Mouse (Mus musculus) cerebellum, postnatal 10 days (tissue): Measurements from ENCODE around the gene Gm9964.

Experiments used
- DNase-seq, 2 experiments: peaks; one replicate each; pipeline ENCODE4 v3.0.0; 2021; ENCODE audit warnings: mixed read lengths in 2 of 2

Gene Gm9964

DNA sequence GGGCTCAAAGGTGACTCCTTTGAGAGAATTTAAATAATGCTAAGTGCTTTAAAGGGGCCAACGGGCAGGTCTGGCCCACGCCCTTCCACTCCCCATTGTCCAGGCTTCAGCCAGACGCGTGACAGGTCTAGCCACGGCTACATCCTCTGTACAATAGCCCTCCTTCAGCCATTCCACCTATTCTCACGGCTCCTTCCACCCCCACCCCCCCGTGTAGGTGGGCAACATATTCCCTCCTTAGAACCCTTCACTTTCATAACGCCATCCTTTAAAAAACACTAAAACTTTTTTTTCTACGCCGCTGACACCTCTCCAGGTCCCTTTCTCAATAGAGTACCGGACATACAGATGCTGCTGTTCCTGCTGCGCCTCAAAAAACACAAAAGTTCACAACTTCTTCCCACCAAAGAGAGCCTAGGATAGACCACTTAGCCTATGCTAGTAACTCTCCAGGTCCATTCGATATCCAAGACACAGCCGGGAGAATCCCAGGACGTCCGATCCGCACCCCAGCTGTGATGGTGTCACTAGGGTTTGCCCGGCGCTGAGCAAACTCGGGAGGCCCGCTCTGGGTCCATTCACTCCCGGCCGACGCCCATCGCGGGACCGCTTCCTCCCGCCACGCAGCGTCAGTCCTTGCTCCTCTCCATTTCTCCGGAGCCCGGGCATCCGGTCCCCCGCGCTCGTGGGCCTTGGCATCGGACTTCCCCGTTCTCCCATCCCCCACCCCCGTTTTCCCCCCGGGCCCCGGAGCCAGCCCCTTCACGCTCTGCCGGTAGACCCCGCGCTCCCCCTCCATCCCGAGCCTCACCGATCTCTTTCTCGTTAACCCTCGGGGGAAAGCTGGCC, 42.9 kb downstream of the Gm9964 start:
- peak; percentile 19 to 32 for DNase-seq

DNA sequence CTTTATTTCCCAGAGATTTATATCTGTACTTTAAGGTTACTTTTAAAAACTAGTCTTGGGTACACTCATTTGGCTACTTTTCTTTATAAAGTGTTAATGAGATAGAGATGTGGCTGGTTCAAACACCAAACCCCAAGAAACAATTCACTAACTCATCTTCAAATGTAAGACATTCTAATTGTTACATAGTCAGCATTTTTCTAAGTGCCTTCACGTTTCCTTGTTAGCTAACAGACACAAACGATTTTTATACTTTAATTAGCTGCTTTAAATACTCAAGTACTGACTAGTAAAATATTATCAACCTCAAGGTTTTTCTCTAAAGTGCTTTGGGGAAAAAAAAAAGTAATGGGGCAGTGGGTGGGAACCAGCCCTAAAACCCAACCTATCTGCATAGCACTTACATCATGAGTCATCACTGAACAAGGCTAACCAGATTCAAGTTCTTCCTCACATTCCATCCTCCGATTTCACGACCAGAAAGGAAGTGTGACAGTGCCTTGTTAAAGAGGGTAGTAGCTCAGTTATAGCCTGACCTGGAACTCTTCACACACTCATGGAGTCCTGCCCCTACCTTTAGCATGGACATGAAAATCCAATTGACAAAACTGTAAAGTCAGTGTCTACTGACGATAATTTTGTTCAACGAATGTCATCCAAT, 43.7 kb downstream of the Gm9964 start:
- no peak for DNase-seq
